Mouse (Mus musculus) layer of hippocampus, adult 11-12 months (tissue): ENCODE data around the gene Sim1.

ENCODE experiments used
- DNase-seq: peaks from one replicate; pipeline ENCODE4 v3.0.0; 2022; ENCODE audit warnings: low spot score

Sim1 gene

DNA sequence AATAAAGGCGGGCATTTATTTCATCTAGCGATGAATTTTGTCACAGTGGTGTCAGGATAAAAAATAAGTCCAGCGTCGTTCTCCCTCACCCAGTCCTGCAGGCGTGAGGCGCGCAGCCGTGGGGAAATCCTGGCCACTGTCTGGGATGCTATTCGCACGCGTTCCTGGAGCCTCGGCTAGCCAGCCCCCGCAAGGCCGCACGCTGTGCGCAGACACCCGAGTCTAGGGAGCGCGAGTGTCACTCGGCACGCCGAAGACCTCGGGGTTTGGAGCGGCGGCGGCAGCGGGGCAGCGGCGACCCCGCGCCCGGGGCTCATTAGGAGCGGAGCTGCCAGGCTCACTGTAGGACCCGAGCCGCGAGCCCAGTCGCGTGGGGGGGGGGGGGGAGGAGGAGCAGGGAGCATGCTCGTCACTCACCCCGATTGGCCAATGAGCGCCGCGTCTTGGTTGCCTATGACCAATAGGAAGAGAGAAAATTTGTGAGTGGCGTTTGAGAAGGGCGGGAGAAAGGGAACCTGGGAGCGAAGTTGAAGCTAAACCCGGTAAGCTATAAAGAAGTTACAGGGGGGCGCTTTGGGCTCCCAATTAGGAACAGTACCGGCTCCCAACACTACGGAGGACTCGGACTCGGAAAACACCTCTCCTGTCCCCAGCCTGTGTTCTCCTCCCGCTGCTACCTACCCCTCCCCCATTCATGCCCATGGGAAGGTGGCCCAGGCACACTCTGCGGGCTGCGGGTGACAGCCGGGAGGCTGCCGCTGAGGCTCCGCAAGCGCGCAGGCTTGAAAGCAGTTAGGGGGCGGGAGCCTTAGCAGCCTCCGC is at the start of gene Sim1:
TSS of gene Sim1 (plus strand) at position 585 of the 822 bp plus-strand sequence.
- DNase-seq = no peak

GRCm38 (mm10) chr10:50868202-50868601 is 26.4 kb upstream of the Sim1 start:
- DNase-seq = no peak

DNA sequence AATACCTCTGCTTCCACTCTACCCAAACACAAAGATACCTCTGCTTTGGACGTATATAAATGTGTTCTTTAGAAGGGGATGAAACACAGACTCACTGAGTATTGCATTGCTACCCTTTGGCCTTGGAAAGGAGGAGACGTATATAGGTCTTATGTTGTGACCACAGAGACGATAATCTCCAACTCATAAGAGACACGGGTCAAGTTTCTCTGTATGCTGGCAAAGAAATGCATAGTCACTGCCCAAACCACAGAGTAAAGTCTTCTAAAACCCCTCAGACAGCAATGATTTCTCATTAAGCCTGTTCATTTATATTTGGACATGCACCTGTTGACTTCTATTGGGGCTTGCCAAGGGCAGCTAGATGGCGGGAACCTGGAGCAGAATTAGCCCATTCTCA is 17.6 kb upstream of the Sim1 start:
- no peak for DNase-seq

GRCm38 (mm10) chr10:50881476-50882069 is 13.0 kb upstream of the Sim1 start:
- DNase-seq = no peak

GRCm38 (mm10) chr10:50882366-50882765 is 12.2 kb upstream of the Sim1 start:
- DNase-seq = no peak

- DNase-seq = no peak
Observed at GRCm38 (mm10) chr10:50886305-50886704, 8.2 kb upstream of the Sim1 start.

- DNase-seq = no peak
Observed at GRCm38 (mm10) chr10:50890621-50891020, 3.9 kb upstream of the Sim1 start.

GRCm38 (mm10) chr10:50891876-50892711 is 2.5 kb upstream of the Sim1 start:
- no peak for DNase-seq

- no peak for DNase-seq
Observed at GRCm38 (mm10) chr10:50892751-50893320, 1.7 kb upstream of the Sim1 start.

- DNase-seq = no peak
Observed at GRCm38 (mm10) chr10:50893546-50893945, 1.0 kb upstream of the Sim1 start.

DNA sequence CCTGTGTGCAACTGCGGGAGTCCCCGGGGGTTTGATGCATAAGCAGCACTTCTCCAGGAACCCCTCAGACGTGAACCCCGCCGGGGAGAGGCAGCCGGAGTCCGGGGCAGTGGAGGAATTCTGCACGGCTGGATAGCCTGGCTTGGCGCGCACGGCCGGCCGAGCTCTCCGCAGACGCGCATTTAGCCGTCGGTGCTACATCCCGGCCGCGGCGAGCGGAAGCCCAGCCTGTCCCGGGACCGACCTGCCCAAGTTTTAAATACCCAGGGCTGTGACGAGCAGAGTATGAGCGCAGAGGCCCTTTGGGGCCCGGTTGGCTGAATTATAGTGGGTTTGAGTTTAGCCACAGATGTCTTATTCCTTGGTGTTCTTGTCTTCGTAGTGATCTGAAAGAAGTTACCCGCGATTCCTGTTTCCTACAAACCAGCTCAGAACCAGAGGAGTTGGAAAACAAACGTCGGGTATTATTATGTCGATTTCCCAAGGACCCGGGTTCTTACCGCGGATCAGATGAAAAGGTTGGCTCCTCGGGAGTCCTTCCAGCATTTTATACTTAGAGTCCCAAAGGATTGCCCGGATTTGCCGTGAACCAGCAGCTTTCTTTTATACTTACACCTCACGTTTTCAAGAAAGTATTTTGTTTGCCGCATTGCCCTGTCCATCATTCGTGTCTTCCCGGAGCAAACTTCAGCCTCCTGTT is 687 bp downstream of the Sim1 start:
- no peak for DNase-seq

DNA sequence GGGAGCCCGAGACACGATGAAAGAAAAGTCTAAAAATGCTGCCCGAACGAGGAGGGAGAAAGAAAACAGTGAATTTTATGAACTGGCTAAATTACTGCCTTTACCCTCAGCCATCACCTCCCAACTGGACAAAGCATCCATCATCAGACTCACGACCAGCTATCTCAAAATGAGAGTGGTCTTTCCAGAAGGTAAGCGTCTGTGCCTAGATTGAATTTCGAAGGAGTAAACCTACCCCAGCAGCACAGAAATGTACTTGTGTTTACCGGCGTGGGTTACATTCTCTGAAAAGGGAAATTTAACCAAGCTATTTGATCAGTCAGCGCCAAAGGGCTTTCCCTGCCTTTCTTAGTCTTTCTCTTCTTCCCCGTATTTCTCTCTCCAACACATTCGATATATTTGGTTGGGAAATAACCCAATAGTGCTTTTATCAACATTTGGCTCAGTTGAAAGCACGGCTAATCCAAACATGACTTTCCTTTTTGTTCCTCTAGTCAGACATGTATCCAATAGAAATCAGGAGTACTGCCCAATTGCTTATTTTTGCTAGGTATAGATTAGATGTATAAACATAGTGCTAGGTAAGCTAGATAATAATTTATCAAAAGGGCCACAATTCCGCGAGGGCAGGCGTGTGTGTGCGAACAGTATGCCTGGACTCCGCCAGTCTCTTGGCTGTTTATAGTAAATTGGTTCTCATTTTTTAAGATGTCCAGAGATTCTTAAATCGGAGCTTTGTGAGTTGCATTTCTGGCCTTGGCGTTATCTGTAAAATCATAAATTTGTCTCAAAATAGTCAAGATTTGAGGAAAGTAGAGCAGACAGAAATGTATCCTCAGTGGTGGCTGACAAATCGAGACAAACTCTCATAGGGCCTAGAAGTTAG is 1.6 kb downstream of the Sim1 start:
- no peak for DNase-seq

- no peak for DNase-seq
Observed at GRCm38 (mm10) chr10:50896767-50897390, 2.3 kb downstream of the Sim1 start.

DNA sequence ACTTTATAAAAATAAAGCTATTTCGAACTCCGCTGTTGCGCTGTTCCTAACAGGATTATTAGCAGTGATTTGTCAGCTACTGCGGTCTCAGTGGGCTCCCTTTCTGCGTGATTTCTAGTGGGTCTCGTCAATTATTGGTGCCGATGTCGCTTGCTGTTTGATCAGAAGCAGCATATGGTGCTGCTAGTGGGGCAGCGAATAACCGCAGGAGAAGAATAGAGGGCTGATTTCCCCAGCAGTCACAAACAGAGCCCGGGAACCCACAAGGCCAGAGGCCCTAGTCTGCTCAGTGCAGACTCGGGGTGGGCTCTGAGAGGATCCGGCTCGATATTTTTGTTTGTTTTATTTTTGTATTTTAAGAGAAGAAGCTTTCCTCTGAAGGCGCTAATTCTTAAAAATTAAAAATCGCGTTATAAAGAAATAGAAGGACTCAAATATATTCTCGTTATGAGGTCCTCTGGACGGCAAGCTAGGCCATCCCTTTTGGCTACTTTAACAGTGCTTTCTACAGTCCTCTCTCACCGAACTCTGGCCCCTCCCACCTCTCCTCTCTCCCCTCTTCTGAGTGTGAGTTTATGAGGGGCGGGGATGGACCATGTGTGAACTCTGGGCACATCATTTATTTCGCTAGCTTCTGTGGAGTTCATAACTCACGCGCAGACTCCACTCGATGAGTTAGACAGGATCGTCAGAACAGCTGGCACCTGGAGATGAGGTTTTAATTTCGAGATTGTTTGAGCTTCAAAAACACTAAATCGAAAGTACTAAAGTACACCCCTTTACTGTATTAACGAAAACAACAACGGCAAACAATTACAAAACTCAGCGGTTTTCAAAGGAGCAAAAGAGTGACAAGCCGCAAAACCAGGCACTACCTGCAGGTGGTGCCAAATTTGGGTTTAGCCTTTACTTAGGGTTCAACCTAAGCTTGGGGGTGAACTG is 3.2 kb downstream of the Sim1 start:
- DNase-seq = no peak

DNA sequence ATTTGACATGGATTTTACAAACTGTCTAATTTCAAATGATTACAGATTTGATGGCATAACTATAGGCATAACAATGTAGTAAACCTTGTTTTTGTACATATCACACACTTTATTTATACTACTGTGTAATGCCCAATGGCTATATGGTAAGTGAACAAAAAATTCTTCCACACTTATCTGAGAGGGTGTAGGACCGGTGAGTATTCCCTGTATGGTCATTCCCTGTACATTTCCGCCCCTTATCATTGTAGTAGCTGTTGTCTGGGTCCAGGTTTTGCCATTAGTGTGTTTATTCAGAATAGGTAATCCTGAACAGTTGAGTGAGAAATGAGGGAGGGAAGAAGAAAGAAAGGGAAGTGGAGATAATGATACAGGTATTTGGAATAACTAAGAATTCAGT is 4.1 kb downstream of the Sim1 start:
- DNase-seq = no peak

GRCm38 (mm10) chr10:50899846-50900745 is 5.5 kb downstream of the Sim1 start:
- no peak for DNase-seq

DNA sequence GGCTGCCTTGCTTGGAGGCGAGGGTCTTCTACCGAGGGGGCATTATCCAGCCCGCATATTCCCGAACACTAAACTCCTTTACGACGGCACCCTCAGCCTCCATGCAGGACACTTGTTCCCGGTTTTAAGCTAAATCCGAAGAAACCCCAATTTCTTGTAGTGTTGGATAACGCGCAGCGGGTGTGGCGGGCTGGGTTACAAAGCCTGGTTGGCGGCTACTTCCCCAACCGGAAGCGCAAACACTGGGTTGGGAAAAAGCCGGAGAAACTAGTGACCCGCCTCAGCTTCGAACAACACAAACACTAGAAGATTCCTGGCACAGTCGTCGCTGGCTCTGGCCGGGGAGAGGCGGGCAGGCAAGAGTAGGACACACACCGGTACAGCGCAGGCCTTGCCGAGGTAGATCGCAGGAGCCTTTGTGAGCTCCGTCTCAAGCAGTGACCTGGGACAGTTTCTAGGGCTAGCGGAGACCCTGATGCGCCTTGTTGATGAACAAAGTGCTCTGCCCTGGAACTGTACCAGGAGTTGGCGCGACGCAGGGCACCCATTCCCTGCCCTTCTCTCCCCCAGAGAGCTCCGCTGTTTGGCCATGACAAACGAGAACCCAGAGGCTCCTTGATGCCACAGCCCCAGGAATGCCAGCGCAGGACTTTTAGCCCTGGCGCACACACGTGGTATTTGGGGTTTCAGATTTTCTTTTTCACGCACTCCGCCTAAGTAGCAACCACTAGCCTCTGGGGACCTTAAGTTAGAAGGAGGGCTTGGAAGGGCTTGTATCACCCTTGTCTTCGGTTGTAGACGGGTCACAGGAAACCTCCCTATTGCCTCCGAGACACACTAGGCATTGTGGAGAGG is 6.4 kb downstream of the Sim1 start:
- no peak for DNase-seq
